Mouse (Mus musculus) cortical plate, adult 2 months (tissue): ENCODE data around the gene Tmem210.

Experiments used
- CTCF ChIP-seq: fragments of 200-500 bp; IDR thresholded peaks from 2 replicates; pipeline ENCODE4 v1.5.1; 2011; ENCODE audit warnings: mild to moderate bottlenecking, control low read depth, low read length; ENCODE audit not compliant: insufficient read depth; ENCODE audit errors: extremely low read depth
- POLR2A ChIP-seq: fragments of 200-500 bp; IDR thresholded peaks from 2 replicates; pipeline ENCODE4 v1.6.1; 2011; ENCODE audit warnings: mild to moderate bottlenecking, low read length, control low read depth; ENCODE audit not compliant: insufficient read depth; ENCODE audit errors: extremely low read depth

DNA sequence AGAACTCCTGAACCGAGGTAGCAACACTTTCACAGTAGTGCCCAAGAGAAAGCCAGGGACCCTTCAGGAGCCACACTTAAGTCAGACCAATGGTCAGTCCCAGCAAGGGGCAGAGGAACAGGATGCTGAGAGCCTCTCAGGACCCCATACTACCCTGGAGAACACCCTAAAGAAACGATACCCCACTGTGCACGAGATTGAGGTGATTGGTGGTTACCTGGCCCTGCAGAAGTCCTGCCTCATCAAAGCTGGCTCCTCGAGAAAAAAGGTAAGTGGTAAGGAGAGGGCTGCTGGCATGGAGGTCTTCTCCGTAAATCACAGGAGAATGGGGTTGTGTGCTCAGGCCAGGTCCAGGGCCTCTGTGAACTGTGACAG, 23.7 kb upstream of the Tmem210 start:
- TF ChIP-seq POLR2A (no peak), CTCF (no peak)
